Mouse (Mus musculus): ENCODE data around the gene Hoxc13.

Gene Hoxc13

DNA sequence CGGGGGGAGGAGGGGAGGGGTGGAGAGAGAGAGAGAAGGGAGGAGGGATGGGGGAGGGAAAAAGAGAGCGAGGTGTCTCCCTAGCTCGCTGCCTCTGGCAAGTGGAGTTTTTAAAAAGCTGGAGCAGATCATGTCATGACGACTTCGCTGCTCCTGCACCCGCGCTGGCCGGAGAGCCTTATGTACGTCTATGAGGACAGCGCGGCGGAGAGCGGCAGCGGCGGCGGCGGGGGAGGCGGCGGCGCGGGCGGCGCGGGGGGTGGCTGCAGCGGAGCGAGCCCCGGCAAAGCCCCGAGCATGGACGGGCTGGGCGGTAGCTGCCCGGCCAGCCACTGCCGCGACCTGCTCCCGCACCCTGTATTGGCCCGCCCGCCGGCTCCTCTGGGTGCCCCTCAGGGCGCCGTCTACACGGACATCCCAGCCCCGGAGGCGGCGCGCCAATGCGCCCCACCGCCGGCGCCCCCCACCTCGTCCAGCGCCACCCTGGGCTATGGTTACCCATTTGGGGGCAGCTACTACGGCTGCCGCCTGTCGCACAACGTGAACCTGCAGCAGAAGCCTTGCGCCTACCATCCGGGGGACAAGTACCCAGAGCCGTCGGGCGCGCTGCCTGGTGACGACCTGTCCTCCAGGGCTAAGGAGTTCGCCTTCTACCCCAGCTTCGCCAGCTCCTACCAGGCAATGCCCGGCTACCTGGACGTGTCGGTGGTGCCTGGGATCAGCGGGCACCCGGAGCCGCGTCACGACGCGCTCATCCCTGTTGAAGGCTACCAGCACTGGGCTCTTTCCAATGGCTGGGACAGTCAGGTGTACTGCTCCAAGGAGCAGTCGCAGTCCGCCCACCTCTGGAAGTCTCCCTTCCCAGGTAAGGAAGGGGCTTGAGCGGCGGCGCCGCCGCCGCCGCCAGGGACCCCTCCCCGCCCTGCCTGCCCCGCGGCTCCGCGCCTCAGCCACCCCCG lies at the start of gene Hoxc13:
Gene Hoxc13 (plus strand): TSS at position 51 of the 959 bp plus-strand sequence.
- DNase-seq, result no peak

DNA sequence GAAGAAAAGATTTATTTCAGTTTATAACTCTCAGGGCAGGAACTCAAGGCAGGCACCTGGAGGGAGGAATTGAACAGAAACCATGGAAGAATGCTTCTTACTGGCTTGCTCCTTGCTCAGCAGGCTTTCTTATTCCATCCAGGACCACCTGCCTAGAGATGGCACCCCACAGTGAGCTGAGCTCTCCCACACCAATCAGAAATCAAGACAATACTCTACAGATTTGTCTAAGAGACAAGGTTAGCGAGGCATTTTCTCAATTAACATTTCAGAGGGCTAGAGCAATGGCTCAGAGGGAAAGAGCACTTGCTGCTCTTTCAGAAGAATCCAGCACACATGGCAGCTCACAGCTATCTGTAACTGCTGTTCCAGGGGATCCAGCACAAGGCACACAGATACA lies 35.1 kb upstream of the Hoxc13 start:
- DNase-seq, result no peak

DNA sequence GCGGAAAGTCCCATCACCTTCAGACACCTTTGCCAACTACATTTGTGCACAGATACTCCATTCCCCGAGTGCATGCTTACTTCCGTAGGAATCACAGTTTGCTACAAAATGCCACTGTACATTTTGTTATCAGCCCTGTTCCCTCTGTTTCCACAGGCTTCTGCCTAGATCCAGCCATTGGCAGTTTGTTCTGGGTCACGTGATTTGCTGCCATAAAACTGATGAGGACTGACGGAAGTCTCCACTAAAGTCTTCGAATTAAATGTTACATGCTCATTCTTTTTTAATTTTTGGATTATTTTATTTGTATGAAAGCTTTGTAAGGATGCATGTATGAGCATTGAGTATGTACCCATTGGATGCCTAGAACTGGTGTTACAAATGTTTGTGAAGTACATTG lies 25.8 kb upstream of the Hoxc13 start:
- no peak for DNase-seq

DNA sequence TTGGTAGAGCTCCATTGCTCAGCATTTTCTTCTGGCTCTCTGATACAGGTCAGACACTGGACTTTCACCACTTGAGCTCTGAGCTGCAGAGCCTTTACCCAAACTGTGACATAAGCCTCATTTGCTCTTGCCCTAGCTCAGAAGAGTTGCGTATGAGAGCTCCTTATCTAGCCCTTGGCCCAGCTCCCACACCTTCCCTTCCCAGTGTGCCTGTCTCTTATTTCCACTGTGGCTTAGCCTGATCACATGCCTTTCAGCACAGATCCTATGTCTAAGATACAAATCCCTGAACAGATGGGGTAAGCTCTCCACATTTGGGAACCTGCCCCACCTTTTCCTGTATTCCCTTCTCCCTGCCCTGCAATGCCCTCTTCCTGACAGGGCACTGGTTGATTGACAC lies 16.0 kb upstream of the Hoxc13 start:
- no peak for DNase-seq

DNA sequence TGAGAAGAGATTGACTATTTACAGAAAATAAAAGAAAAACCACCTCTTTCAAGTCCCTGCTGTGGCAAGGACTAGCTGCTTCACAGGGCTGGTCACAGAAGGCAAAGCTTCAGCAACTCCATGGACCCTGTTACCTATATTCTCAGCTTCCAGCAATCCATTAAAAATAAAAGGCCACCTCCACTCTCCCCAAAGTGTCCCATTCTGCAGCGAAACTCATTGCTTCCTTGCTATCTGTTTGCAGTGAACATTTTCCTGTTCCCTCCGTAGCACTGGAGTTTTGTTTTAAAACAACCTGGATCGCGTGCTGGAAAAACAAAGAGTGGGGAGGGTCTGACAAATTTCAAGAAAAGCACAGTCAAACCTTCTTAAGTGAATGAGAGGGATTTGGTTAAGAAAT lies 11.4 kb upstream of the Hoxc13 start:
- DNase-seq, result no peak

DNA sequence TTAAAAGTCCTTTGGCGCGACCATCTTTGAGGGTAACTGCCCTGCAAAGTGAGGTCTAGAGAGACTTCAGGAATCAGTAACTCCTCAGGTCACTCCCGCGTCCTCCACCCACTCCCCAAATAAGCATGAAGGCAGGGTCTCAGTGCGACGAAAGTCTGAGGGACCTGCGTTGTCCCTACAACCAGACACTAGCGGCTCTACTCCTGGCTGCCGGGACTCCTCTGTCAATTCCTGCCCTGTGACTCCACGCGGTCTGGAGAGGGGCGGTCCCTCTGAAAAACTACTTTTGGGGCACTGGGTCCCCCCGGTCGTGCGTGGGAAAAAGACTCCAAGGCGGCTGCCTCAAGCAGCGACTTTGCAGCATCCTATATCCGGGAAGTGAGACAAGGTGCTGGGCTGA lies 10.9 kb upstream of the Hoxc13 start:
- no peak for DNase-seq

DNA sequence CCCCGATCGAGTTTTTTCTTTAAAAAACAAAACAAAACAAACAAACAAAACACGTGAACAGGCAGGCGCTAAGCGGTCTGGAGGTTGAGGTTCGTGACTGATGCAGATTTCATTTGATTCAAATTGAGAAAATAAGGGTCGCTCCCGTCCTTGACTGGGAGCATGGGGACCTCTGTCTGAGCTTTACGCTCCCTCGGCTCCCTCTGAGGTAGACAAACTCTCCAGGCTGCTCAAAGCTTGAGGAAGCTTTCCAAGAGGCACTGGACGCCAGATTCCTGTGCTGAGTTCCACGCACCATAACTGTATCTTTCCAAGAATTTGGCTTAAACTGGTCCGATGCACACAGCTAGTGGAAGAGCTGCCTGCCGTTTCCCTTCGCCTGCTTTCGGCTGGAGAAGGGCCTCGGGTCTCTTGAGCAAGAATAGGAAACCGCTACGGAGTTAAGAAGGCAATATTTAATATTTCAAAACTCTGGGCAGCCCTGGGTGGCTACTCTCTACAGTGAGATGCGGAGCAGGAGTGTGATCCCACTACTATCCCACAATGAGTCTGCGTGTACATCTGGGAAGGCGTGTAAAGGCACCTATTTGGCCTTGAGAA lies 10.3 kb upstream of the Hoxc13 start:
- no peak for DNase-seq

DNA sequence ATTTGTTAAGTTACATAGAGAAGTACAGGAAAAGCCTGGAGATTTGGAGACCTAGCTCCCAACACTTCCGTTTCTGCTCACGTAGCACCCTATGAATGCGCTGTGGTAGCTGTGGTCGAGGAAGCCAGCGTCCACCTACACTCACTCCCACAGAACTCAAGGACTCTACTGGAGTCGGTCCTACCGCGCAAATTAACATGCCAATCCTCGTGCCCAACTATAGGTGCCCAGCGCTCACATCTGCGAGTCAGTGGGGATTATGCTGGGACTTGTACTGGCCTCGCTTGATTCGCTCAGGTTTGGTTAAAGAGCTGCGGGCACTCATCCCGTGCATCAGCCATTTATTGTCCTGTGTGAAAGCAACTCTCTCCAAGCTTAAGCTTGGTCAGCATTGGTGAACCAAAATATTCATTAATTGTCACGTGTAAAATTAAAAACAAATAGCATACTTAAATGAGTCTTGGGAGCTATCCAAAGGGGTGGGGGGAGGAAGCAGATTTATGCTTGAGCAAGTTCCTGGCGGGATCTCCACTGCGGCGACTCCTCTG lies 7.8 kb upstream of the Hoxc13 start:
- no peak for DNase-seq

DNA sequence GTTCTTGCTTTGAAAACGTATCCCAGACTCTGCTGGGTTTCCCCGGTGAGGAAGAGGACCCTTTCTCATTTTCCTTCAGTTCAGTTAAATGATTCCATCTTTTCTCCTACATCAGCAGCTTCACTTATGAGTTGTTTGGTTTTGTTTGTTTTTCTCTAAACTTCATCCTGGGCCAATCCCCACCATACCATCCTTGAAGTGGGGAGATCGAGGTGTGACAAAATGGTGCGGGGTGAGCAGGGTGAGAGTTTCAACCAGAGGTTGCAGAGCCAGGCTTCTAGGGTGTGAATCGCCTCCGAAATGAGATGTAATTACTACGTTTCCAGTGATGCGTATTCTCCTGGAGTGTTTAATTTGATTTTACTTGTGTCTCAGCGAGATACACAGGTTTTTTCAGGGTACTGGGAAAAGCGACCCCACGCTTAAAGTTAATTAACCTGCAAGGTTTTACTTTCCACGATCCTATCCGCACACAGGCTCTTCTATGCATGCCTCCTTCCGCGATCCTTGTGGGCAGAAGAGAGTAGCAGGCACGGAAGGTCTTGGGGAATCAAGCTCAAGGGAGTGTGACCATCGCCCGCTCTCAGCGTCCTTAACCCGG lies 2.8 kb upstream of the Hoxc13 start:
- DNase-seq, result no peak

DNA sequence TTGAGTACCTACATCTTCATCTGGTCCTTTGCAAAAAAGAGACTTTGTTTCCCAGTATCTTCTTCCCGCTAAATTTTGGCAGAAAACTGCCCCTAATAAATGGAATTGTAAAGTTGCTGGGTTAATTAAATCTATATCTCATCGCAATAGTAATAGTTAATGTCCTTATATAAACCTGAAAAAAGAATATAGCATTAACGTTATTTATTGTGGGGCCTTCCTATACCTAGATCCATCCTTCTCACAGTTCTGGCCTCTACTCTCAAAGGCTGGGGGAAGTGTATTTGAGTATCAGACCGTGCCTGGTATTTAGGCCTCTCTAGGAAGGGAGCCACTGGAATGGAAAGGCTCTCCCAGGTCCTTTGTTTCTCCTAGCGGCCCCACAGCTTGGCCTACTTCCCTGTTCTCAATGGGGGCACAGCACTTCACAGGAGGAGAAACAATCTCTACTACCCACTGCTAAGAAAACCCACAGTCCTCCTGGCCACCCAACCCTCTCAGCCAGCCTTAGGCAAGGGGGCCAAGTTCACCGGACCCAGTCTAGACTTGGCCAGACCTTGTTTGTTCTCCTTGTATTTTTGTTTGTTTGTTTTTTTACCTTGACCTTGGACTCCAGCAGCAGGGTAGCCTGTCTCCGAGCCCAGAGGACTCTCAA lies 2.2 kb upstream of the Hoxc13 start:
- DNase-seq, result no peak

DNA sequence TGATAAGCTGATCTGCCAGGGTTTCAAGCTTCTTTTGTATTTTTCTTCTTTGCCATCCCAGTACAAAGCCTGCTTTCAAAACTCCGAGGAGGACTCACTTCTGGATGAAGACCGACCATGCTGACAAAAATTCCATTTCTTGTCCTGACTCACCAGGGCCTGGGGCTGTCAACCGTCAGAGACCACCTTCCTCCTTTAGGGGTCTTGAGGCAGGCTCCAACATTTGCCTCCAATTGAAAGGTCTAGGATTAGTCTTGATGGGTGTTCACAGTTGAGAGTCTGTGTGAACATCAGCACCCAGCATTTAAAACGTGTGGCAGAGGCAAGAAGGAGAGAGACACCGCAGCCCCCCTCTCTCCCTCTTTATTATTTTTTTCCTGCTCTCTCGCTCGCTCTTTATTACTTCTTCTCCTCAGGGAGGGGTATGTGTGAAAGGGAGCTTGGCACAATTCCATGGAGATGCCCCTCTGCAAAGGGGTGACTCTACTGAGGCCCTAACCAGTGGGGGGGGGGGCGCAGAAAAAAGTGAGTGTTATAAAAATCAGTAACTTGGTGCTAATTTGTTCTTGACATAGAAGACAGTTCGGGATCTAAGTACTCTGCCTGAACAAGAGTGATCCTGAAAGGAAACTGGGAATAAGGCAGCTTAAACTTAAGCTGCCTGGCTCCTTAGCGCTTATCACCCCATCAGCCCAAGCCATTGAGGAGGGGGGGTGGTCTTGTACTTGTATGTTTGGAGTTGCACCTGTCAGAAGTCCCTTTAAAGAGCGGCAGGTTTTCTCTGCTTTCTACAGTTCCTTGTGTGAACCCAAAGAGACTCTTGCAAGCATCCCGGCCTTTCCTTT lies 1.3 kb upstream of the Hoxc13 start:
- no peak for DNase-seq

DNA sequence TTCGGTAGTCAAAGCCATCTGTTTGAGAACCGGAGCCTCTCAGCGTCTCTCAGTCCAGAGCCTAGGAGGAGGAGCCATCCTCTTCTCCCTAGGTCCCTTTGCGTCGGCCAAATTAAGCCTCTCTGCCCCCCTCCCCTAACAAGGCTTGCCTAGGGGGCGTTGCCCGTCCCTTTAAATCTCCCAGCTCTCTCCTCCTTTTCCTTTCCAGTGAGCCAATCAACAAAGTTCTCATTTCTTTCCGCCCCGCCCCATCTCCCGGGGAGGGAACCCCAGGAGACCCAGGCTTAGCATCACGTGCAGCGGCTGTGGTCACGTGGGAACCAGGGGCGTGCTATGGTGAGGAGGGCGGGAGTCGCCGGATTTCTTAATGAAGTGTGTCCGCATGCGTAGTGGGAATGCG lies 284 bp upstream of the Hoxc13 start:
- no peak for DNase-seq

DNA sequence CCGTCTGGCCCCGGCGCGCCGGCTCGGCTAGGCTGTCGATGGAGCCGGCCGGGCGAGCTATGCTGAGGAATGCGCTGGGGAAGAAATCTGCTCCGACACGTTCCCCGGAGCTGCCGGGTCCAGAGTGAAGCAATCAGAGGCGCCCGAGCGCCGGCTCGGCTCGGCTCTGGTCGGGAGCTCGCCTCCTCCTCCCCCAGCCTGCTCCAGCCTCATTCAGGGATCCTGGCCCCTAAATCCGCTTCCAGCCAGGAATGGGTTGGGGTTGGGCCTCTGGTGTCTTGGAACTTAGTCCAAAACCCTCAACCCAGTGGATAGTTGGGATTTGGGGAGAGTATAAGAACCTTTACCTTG lies 1.1 kb downstream of the Hoxc13 start:
- DNase-seq, result no peak

DNA sequence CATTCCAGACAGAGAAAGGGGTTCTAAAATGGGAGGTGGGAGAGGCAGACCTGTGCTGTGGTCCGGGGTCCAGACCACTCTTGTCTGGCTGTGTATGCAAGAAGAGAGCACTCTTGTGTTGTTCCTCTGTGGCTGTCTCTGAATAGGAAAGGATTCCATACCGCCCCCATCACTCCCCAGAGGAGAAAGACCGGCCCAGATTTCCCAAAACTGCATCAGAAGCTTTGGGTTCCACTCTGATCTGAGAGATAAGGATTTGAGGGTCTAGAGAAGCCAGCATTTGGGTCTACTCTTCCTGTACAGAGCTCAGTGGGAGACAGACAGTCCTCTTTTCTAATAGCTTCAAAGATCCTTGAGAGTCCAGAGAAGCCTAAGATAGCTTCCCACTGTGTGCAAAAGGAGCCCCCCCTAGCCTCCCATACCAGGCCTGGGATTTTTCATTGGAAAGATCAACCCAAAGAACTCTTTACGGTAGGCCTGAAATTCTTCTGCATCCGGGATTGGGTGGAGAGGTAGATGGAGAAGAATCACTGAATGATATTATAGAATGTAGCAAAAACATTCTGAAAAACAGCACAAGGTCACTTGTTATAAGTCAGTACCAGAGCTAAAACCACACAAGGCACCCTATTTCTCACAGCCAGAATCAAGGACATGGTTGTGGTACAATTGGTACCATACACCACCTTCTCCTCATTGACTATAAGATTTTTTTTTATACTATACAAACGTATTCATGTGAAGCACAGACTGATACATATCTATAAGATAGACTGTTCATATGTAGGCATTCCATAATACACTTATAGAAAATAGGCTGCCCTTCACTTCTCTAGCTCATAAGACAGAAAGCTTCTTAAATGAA lies 2.0 kb downstream of the Hoxc13 start:
- DNase-seq, result no peak

DNA sequence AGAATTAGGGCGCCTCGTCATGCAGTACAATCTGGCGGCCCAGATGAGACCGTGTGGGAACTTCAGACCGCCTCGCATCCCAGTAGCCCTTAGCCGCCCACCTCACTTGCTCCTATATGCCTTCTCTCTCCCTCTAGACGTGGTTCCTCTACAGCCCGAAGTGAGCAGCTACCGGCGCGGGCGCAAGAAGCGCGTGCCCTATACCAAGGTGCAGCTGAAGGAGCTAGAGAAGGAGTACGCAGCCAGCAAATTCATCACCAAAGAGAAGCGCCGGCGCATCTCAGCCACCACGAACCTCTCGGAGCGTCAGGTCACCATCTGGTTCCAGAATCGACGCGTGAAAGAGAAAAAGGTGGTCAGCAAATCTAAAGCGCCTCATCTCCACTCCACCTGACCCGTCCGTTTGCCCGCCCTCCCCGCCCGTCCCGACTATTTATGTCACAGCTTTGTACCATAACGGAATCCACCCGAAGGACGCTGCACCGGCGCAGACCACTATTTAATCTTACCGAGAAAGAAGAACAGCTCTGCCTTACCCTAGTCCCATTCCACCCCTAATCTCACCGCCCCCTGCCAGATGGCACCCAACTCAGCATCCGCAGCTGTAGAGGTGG lies 6.2 kb downstream of the Hoxc13 start:
- no peak for DNase-seq

DNA sequence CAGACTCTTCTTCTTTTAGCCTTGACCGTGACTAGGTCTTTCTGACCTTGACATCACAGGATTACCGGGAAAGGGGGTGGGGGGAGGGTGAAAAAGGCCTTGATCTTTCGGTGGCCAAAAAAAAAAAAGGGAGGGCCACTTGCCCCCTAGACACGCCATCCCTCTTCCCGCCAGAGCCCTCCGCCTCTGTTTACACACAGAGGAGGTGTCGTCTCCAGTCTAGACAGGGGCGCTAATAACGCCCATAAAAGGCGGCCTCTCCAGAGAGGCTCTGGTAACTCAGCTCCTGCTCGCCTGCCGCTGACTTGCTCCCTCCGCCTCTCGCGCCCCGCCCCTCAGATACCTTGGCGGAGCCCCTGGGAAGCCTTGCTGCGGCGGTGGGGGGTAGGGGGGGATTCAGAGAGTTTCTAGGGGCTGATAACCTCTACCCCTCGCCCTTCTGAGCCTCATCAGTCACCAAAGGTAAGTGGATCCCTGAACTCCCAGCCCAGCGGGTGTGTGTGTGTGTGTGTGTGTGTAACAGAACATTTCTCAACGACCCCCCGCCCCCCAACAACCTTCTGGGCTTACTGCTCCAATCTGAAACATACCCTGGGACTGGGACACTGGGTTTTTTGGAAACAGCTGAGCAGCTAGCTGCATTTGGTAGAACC lies 10.9 kb downstream of the Hoxc13 start:
- no peak for DNase-seq

DNA sequence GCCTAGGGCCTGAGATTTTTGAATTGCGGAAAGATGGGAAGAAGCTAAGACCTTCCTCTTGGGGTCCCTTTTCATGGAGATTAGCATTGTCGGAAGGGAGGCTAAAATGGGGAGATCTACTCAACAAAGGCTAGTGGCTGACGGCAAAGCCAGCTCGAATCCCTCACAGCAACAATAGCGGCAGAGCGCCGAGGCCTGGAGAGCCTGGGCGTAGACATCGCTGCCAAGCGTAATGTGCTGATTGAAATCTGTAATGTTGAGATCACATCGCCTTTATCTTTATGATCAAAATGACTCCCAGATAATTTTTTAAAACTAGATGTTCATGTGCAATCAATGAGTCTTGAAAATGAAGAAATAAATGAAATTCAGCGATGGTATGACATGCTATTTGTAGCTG lies 13.5 kb downstream of the Hoxc13 start:
- no peak for DNase-seq

DNA sequence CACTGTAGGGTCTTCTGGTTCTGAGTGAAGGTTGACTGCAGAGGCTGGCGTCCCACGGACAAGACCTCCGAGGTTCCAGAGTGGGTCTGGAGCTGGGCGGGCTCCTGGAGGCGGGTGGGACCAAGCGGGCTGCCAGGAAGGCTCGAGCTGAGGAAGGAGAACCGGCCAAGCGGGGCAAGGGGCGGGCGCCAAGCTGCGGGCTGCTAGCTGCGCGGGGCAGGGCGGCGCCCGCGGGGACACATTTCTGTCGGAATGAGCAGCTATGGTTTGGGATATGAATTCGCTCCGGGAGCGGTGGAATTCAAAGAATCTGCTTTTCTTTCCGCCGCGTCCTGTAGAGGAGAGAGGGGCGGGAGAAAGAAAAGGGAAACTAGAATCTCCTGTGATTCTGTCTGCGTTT lies 14.0 kb downstream of the Hoxc13 start:
- DNase-seq, result no peak

DNA sequence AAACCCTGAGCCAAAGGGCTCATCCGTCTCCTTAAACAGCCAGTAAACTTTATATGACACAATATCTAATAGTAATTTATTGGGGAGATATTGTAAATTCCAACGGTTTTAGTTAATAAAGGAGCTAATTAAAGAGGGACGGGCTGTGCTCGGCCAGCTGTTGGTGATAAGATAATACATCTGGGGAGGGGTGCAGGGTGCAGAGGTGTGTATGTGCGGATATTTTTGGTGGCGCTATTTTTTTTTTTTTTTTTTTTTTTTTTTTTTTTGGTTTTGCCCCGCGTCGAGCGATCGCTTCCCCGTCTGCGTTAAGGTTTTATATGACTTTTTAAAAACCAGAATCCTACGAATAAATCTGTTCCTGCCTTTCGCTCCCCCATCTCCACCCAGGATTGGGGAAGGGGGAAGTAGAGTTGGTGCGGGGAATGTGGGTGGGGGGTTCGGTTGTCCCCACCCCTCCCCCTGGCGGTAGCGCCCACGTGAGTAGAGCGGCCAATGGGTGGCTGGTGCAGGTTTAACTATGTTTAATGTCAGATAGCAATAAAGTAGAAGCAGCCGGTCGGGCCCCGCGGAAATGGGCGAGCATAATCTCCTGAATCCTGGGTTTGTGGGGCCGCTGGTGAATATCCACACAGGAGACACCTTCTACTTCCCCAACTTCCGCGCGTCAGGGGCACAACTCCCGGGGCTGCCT lies 15.5 kb downstream of the Hoxc13 start, which contains the start of gene Hoxc12:
Gene Hoxc12 (plus strand): TSS at position 479 of the 694 bp plus-strand sequence.
- DNase-seq, result no peak

All from right cerebral cortex, postnatal 14 days (tissue).